Mouse (Mus musculus) small intestine, adult 2 months (tissue): ENCODE results near the gene Lrp5.

Experiments
- CTCF ChIP-seq: fragments of 200-500 bp; IDR thresholded peaks from 2 replicates; pipeline ENCODE4 v1.5.1; 2012; ENCODE audit warnings: low read depth, mild to moderate bottlenecking, control low read depth, inconsistent platforms, low read length, moderate library complexity, mixed read lengths; ENCODE audit not compliant: insufficient replicate concordance, insufficient read length; ENCODE audit errors: extremely low read depth
- POLR2A ChIP-seq: fragments of 200-500 bp; IDR thresholded peaks from 2 replicates; pipeline ENCODE4 v1.6.1; 2012; ENCODE audit warnings: low read depth, mild to moderate bottlenecking, control low read depth, inconsistent platforms, low read length, moderate library complexity

- TF ChIP-seq CTCF (no peak), POLR2A (no peak)
These were observed 72.4 kb downstream of the Lrp5 start for GRCm38 (mm10) chr19:3613991-3614390.
